Mouse (Mus musculus): ENCODE measurements around the gene Dscam. TPM values are rescaled to one million over a fixed set of nuclear protein-coding genes. Genes with fewer than 3 reads are reported as not detected.

Dscam gene
- polyA plus RNA-seq, 1 experiment: not detected

DNA sequence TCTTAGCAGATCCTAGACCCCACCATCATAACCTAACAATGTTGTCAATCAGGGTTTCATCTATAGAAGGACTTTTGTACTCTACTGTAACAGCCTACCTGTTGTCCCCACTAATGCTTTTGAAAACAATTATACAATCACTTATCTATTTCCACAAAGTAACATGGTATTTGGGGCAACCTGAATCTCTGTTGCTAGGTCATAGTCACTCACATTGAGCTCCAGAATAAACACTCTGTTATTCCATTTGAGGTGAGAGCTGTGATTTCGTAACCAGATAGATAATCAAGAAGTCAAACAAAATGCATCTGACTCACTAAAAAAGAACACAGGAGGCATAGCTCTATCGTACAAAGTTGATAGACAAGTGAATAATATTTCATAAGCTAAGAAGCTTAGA is 226.9 kb downstream of the Dscam start:
- no peak overlapping the region for H3K4me3 ChIP-seq (replicated peaks; ENCODE audit: control insufficient read depth, low read depth, low read length)
- H3K27ac ChIP-seq (ENCODE audit: control insufficient read depth, insufficient read depth, low read depth, low read length, poor library complexity): no peak overlapping the region
- TF ChIP-seq POLR2A (IDR thresholded peaks at IDR 0.05; ENCODE audit: borderline replicate concordance, control insufficient read depth, low read depth, low read length) (no peak), CTCF (IDR thresholded peaks at IDR 0.05; ENCODE audit: control insufficient read depth, insufficient read depth, low read length) (no peak)
- 73% methylated on average over 2 of the region's 2 CpGs for WGBS
- H3K4me1 ChIP-seq (ENCODE audit: control insufficient read depth, insufficient read depth, low read length): no peaks in the 10 kb centered on the region

DNA sequence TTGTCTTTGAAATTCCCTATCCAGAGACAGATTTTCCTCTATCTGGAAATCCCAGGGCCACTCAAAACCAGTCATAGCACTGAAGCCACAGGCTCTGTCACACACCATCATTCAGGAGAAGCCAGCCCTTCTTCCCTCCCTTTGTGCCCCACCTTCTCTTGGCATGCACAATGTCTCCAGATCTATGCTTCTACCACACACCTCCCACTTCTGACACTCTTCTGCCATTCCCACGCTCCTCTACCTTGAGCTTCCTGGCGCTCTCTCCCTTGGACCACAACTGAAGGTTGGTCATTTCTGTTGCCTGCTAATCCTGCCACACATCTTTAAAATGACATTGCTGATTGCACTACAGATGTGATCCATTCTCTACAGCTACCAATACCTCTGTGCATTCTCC is 235.8 kb downstream of the Dscam start:
- TF ChIP-seq POLR2A (IDR thresholded peaks at IDR 0.05; ENCODE audit: borderline replicate concordance, control insufficient read depth, low read depth, low read length) (no peak), CTCF (IDR thresholded peaks at IDR 0.05; ENCODE audit: control insufficient read depth, insufficient read depth, low read length) (no peak)
- no peaks in the 10 kb centered on the region for H3K4me1 ChIP-seq (ENCODE audit: control insufficient read depth, insufficient read depth, low read length)
- 85% methylated on average over 2 of the region's 2 CpGs for WGBS
- H3K4me3 ChIP-seq (replicated peaks; ENCODE audit: control insufficient read depth, low read depth, low read length): no peak overlapping the region
- no peak overlapping the region for H3K27ac ChIP-seq (ENCODE audit: control insufficient read depth, insufficient read depth, low read depth, low read length, poor library complexity)

DNA sequence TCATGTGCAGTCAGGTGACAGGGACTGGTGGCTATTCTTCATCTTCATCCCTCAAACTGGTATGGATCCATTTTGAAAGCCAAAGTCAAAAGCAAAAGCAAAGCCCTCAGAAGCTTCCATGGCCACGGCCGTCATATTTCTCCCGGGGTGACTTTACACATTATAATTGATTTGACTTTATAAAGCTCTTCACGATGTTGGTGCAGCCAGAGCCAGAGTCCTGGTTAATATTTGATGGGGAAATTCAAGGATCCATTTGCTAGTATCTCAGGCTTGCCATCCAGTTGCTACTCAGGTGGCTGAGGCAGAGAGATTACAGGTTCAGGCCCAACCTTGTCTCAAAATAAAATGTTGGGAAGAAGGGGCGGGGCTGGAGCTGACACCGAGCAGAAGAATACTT is 238.3 kb downstream of the Dscam start:
- 90% methylated on average over 6 of the region's 6 CpGs for WGBS
- TF ChIP-seq POLR2A (IDR thresholded peaks at IDR 0.05; ENCODE audit: borderline replicate concordance, control insufficient read depth, low read depth, low read length): no peak
- no peak for TF ChIP-seq CTCF (IDR thresholded peaks at IDR 0.05; ENCODE audit: control insufficient read depth, insufficient read depth, low read length)
- no peaks in the 10 kb centered on the region for H3K4me1 ChIP-seq (ENCODE audit: control insufficient read depth, insufficient read depth, low read length)
- no peak overlapping the region for H3K4me3 ChIP-seq (replicated peaks; ENCODE audit: control insufficient read depth, low read depth, low read length)
- no peak overlapping the region for H3K27ac ChIP-seq (ENCODE audit: control insufficient read depth, insufficient read depth, low read depth, low read length, poor library complexity)

DNA sequence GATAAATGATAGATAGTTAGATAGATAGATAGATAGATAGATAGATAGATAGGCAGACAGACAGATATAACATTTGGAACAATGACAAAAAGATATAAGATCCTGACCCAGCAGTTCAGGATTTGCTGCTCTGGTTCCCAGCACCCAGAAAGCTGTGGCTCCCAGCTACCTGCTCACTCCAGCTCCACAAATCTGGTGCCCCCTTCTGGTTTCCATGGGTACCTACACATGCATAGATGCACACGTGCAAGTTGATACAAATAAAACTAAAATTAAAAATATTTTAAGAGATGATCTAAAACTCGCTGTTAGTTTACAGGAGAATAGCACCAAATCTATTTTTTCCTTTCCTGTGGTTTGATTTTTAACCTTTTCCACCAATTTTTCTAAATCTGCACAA is 238.8 kb downstream of the Dscam start:
- H3K4me1 ChIP-seq (ENCODE audit: control insufficient read depth, insufficient read depth, low read length): no peaks in the 10 kb centered on the region
- no peak overlapping the region for H3K27ac ChIP-seq (ENCODE audit: control insufficient read depth, insufficient read depth, low read depth, low read length, poor library complexity)
- TF ChIP-seq CTCF (IDR thresholded peaks at IDR 0.05; ENCODE audit: control insufficient read depth, insufficient read depth, low read length): no peak
- no peak for TF ChIP-seq POLR2A (IDR thresholded peaks at IDR 0.05; ENCODE audit: borderline replicate concordance, control insufficient read depth, low read depth, low read length)
- H3K4me3 ChIP-seq (replicated peaks; ENCODE audit: control insufficient read depth, low read depth, low read length): no peak overlapping the region
- 83% methylated on average over 2 of the region's 2 CpGs for WGBS

DNA sequence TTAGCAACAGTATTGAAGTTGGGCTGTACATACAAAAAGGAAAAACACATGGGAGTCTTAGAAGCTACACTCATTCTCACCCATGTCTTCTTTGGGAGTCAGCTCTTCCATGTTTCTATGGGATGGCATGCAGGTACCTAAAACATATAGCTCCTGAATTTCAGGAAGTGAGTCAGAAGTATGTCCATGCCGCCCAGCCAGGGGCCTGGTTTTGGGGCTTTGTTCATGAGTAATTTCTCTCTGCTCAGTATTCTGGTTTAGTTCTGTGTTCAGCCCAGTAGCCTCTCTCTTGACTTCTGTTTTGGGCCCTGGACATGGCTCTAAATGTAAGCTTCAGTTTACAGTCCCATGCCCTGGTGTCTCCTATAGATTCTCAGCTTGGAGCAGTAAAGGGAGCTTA is 242.5 kb downstream of the Dscam start:
- Histone ChIP-seq H3K27ac (ENCODE audit: control insufficient read depth, insufficient read depth, low read depth, low read length, poor library complexity) (no peak overlapping the region), H3K4me1 (ENCODE audit: control insufficient read depth, insufficient read depth, low read length) (no peaks in the 10 kb centered on the region), H3K4me3 (replicated peaks; ENCODE audit: control insufficient read depth, low read depth, low read length) (no peak overlapping the region)
- TF ChIP-seq CTCF (IDR thresholded peaks at IDR 0.05; ENCODE audit: control insufficient read depth, insufficient read depth, low read length): no peak
- no peak for TF ChIP-seq POLR2A (IDR thresholded peaks at IDR 0.05; ENCODE audit: borderline replicate concordance, control insufficient read depth, low read depth, low read length)
- 79% methylated on average over 1 of the region's 1 CpGs for WGBS

DNA sequence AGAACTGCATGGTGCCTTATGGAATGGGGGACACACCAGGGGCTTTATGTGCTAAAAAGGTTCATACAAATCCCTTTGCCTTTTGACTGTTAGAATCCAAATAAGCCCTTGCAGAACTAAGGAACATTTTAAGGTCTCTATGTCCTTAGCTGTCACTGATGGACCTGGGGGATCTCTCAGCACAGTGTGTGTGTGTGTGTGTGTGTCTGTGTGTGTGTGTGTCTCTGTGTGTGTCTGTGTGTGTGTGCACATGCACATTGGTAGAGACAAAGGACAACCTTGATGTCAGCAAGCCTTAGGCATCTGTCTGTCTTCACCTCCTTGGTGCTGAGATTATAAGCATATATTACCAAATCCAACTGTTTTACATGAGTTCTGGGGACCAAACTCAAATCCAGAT is 243.1 kb downstream of the Dscam start:
- TF ChIP-seq CTCF (IDR thresholded peaks at IDR 0.05; ENCODE audit: control insufficient read depth, insufficient read depth, low read length): no peak
- TF ChIP-seq POLR2A (IDR thresholded peaks at IDR 0.05; ENCODE audit: borderline replicate concordance, control insufficient read depth, low read depth, low read length): no peak
- Histone ChIP-seq H3K27ac (ENCODE audit: control insufficient read depth, insufficient read depth, low read depth, low read length, poor library complexity) (no peak overlapping the region), H3K4me1 (ENCODE audit: control insufficient read depth, insufficient read depth, low read length) (no peaks in the 10 kb centered on the region), H3K4me3 (replicated peaks; ENCODE audit: control insufficient read depth, low read depth, low read length) (no peak overlapping the region)

DNA sequence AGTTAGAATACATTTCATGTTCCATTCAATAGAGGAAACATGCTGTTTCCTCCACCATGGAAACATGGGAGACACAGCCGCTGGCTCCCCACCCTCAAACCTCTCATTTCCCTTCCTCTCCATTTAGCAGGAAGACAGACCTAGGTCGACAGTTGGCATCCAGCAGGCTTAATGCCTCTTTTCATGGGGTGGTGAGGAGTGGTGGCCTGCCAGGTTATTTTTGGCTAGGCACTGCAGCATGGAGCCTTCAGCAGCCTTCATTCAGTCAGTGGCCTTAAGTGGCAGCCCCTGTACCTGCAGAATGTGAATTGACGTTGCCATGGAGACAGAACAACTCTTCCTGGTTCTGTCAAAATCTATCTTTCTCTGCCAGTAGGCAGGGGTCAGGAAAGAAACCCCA is 243.6 kb downstream of the Dscam start:
- H3K4me3 ChIP-seq (replicated peaks; ENCODE audit: control insufficient read depth, low read depth, low read length): no peak overlapping the region
- TF ChIP-seq CTCF (IDR thresholded peaks at IDR 0.05; ENCODE audit: control insufficient read depth, insufficient read depth, low read length) (no peak), POLR2A (IDR thresholded peaks at IDR 0.05; ENCODE audit: borderline replicate concordance, control insufficient read depth, low read depth, low read length) (no peak)
- no peaks in the 10 kb centered on the region for H3K4me1 ChIP-seq (ENCODE audit: control insufficient read depth, insufficient read depth, low read length)
- H3K27ac ChIP-seq (ENCODE audit: control insufficient read depth, insufficient read depth, low read depth, low read length, poor library complexity): no peak overlapping the region
- WGBS: 28% methylated on average over 3 of the region's 3 CpGs

DNA sequence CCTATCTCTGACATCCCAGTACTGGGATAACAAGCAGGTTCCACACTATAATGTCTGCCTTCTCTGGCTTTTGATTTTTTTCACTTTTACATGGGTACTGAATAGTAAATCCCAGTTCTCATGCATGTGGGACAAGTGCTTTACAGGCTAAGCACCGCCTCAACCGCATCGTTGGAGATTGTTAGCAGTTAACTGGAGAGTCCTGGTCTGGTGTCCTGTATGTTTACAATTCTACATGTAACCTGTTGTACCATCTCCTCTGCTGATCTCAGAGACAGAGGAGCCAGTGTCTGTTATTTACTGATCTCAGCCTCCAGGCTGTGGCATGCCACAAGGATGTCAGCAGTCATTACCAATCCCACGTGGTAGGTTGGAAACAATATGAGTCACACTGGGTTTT is 246.6 kb downstream of the Dscam start:
- 90% methylated on average over 4 of the region's 4 CpGs for WGBS
- Histone ChIP-seq H3K27ac (ENCODE audit: control insufficient read depth, insufficient read depth, low read depth, low read length, poor library complexity) (no peak overlapping the region), H3K4me3 (replicated peaks; ENCODE audit: control insufficient read depth, low read depth, low read length) (no peak overlapping the region), H3K4me1 (ENCODE audit: control insufficient read depth, insufficient read depth, low read length) (no peaks in the 10 kb centered on the region)
- no peak for TF ChIP-seq CTCF (IDR thresholded peaks at IDR 0.05; ENCODE audit: control insufficient read depth, insufficient read depth, low read length)
- no peak for TF ChIP-seq POLR2A (IDR thresholded peaks at IDR 0.05; ENCODE audit: borderline replicate concordance, control insufficient read depth, low read depth, low read length)

DNA sequence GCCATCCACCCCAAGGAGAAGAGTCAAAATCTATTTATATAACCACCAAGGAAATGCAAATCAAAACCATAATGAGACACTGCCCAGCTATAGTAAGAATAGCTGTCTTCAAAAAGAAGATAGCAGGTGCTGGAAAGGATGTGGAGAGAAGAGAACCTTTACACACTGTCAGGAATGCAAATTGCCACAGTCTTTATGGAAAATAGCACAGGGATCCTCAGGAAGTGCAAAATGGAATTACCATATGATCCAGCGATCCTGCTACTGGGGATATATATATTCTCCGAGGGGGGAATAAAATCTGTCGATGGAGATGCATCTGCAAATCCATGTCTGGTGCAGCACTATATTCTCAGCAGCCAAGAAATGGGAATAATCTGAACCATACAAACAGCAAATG is 256.1 kb downstream of the Dscam start:
- H3K4me1 ChIP-seq (ENCODE audit: control insufficient read depth, insufficient read depth, low read length): no peaks in the 10 kb centered on the region; the same call in 1 of the 2 replicates
- WGBS: 83% methylated on average over 3 of the region's 3 CpGs
- no peak overlapping the region for H3K27ac ChIP-seq (ENCODE audit: control insufficient read depth, insufficient read depth, low read depth, low read length, poor library complexity)
- TF ChIP-seq POLR2A (IDR thresholded peaks at IDR 0.05; ENCODE audit: borderline replicate concordance, control insufficient read depth, low read depth, low read length) (no peak), CTCF (IDR thresholded peaks at IDR 0.05; ENCODE audit: control insufficient read depth, insufficient read depth, low read length) (no peak)
- H3K4me3 ChIP-seq (replicated peaks; ENCODE audit: control insufficient read depth, low read depth, low read length): no peak overlapping the region
